Mouse (Mus musculus) midbrain, postnatal 0 days (tissue): ENCODE measurements around the gene Tmem106c. TPM values are rescaled to one million over a fixed set of nuclear protein-coding genes. Genes with fewer than 3 reads are reported as not detected.

Source experiments
- ATAC-seq: fragments of 200-750 bp; cut with Nextera tagmentation; 2 replicates; pipeline ENCODE4 v1.8.0; 2017; ENCODE audit warnings: moderate number of reproducible peaks, mild to moderate bottlenecking, moderate TSS enrichment, moderate library complexity; ENCODE audit not compliant: low FRiP score
- DNase-seq: peaks from one replicate; pipeline ENCODE4 v3.0.0-alpha.2; 2015; ENCODE audit warnings: low spot score
- H3K27ac ChIP-seq: fragments of 300-500 bp; sonication (generic); 2 replicates; pipeline ENCODE4 v1.5.1; 2014; ENCODE audit warnings: low read depth, mild to moderate bottlenecking, low read length, mixed read lengths
- H3K27me3 ChIP-seq: fragments of 300-500 bp; sonication (generic); 2 replicates; pipeline ENCODE4 v1.6.1; 2014; ENCODE audit warnings: low read length, control low read depth, mixed read lengths; ENCODE audit not compliant: insufficient read depth
- H3K36me3 ChIP-seq: fragments of 300-500 bp; sonication (generic); 2 replicates; pipeline ENCODE4 v1.6.1; 2014; ENCODE audit warnings: low read length, control low read depth, mixed read lengths; ENCODE audit not compliant: insufficient read depth
- H3K4me1 ChIP-seq: fragments of 300-500 bp; sonication (generic); 2 replicates; pipeline ENCODE4 v1.6.1; 2014; ENCODE audit warnings: mild to moderate bottlenecking, control low read depth, antibody characterized with exemption, low read length, mixed read lengths; ENCODE audit not compliant: insufficient read depth
- H3K4me2 ChIP-seq: fragments of 300-500 bp; sonication (generic); 2 replicates; pipeline ENCODE4 v1.6.1; 2014; ENCODE audit warnings: low read depth, mild to moderate bottlenecking, low read length, mixed read lengths; ENCODE audit not compliant: poor library complexity, severe bottlenecking
- H3K4me3 ChIP-seq: fragments of 300-500 bp; sonication (generic); 2 replicates; pipeline ENCODE4 v1.5.1; 2014; ENCODE audit warnings: low read depth, mild to moderate bottlenecking, low read length, moderate library complexity
- H3K9ac ChIP-seq: fragments of 300-500 bp; sonication (generic); replicated peaks from 2 replicates; pipeline ENCODE4 v1.6.1; 2014; ENCODE audit warnings: mild to moderate bottlenecking, low read length, moderate library complexity, mixed read lengths; ENCODE audit not compliant: poor library complexity, severe bottlenecking
- H3K9me3 ChIP-seq: fragments of 300-500 bp; sonication (generic); 2 replicates; pipeline ENCODE4 v1.6.1; 2016; ENCODE audit warnings: low read length, control low read depth
- CTCF ChIP-seq: IDR thresholded peaks from 2 replicates; pipeline ENCODE4 v1.5.1; 2016; ENCODE audit warnings: antibody characterized with exemption, mild to moderate bottlenecking
- WGBS: fragments of 180-500 bp; shearing (Covaris S2); extraction: QIAGEN DNeasy Blood & Tissue Kit; methylation state at CpG from one replicate; pipeline ENCODE4 v1.1.7; 2014; 5-methylcytosine and 5-hydroxymethylcytosine counted together
- polyA plus RNA-seq: library from polyadenylated mRNA; unstranded; fragments of >200 nt; fragmentation: Nextera tagmentation; extraction: Ambion mirVana; gene quantifications from 2 replicates; pipeline ENCODE4 v1.2.1, GENCODE M21; 2015
- total RNA-seq: library from RNA; depleted of rRNA; stranded (reverse); fragments of >200 nt; gene quantifications from 2 replicates; pipeline ENCODE4 v1.2.3, GENCODE M21; 2014

Gene Tmem106c
- total and polyA plus RNA-seq, 2 experiments from 2014 or later, result 43.8 to 57.7 TPM

GRCm38 (mm10) chr15:97990721-97991120 is 26.7 kb downstream of the Tmem106c start:
- Histone ChIP-seq H3K4me2 (peak overlapping the region; percentile 35; the same call in 1 of the 2 replicates), H3K4me3 (no peak overlapping the region), H3K27me3 (no peaks in the 10 kb centered on the region), H3K9ac (no peak overlapping the region), H3K4me1 (peaks cover 17% of the 10 kb centered on the region), H3K9me3 (no peaks in the 10 kb centered on the region), H3K27ac (no peak overlapping the region), H3K36me3 (no peaks in the 10 kb centered on the region)
- TF ChIP-seq CTCF, result no peak
- ATAC-seq (no peak), DNase-seq (no peak)
- WGBS, result 15% methylated on average over 4 of the region's 4 CpGs

- no peak overlapping the region for H3K4me2 ChIP-seq
- no peak for TF ChIP-seq CTCF
- 21% methylated on average over 12 of the region's 12 CpGs for WGBS
- ATAC-seq, result no peak
- no peaks in the 10 kb centered on the region for H3K27me3 ChIP-seq
- no peaks in the 10 kb centered on the region for H3K36me3 ChIP-seq
- no peak for DNase-seq
- H3K27ac ChIP-seq, result no peak overlapping the region
- H3K9me3 ChIP-seq, result no peaks in the 10 kb centered on the region
- no peak overlapping the region for H3K4me3 ChIP-seq
- H3K4me1 ChIP-seq, result peaks cover 19% of the 10 kb centered on the region
- no peak overlapping the region for H3K9ac ChIP-seq
Observed at GRCm38 (mm10) chr15:97991285-97991895, 27.4 kb downstream of the Tmem106c start.

GRCm38 (mm10) chr15:97992027-97992711 is 28.2 kb downstream of the Tmem106c start:
- Histone ChIP-seq H3K27ac (peak overlapping the region; percentile 78), H3K4me3 (peak overlapping the region; percentile 32; the same call in 1 of the 2 replicates), H3K27me3 (no peaks in the 10 kb centered on the region), H3K36me3 (no peaks in the 10 kb centered on the region), H3K4me1 (peaks cover 19% of the 10 kb centered on the region), H3K4me2 (peak overlapping the region; percentile 70), H3K9ac (0 out of 2 replicates have a peak overlapping the region, but pooled peaks have one; percentile 33), H3K9me3 (no peaks in the 10 kb centered on the region)
- ATAC-seq, result peak; percentile 47
- WGBS, result 30% methylated on average over 13 of the region's 13 CpGs
- DNase-seq, result peak; percentile 47
- peak; percentile 58 for TF ChIP-seq CTCF

- Histone ChIP-seq H3K9ac (0 out of 2 replicates have a peak overlapping the region, but pooled peaks have one; percentile 33), H3K27ac (peak overlapping the region; percentile 78), H3K4me3 (peak overlapping the region; percentile 32; the same call in 1 of the 2 replicates), H3K27me3 (no peaks in the 10 kb centered on the region), H3K4me2 (peak overlapping the region; percentile 70), H3K36me3 (no peaks in the 10 kb centered on the region), H3K4me1 (peaks cover 19% of the 10 kb centered on the region), H3K9me3 (no peaks in the 10 kb centered on the region)
- peak; percentile 94 for ATAC-seq
- TF ChIP-seq CTCF, result no peak
- DNase-seq, result peak; percentile 98
- 1% methylated on average over 18 of the region's 18 CpGs for WGBS
Observed at GRCm38 (mm10) chr15:97992712-97993286, 28.8 kb downstream of the Tmem106c start.

- no peak overlapping the region for H3K27ac ChIP-seq
- WGBS, result 64% methylated on average over 13 of the region's 13 CpGs
- H3K4me1 ChIP-seq, result peaks cover 15% of the 10 kb centered on the region
- no peaks in the 10 kb centered on the region for H3K9me3 ChIP-seq
- no peak overlapping the region for H3K4me3 ChIP-seq
- ATAC-seq (no peak), DNase-seq (peak; percentile 88)
- H3K9ac ChIP-seq, result no peak overlapping the region
- no peak overlapping the region for H3K4me2 ChIP-seq
- H3K36me3 ChIP-seq, result no peaks in the 10 kb centered on the region
- TF ChIP-seq CTCF, result no peak
- H3K27me3 ChIP-seq, result 0 out of 2 replicates have a peak, but pooled peaks cover 8% of the 10 kb centered on the region
Observed at GRCm38 (mm10) chr15:97996716-97997256, 32.8 kb downstream of the Tmem106c start.
